Mouse (Mus musculus): ENCODE measurements around the gene Gm20843.
"Not testable (repeated sequence)": the region's sequence is repeated elsewhere in the genome, so short reads cannot be mapped to it uniquely, and the experiment has no call there.

Gene Gm20843

DNA sequence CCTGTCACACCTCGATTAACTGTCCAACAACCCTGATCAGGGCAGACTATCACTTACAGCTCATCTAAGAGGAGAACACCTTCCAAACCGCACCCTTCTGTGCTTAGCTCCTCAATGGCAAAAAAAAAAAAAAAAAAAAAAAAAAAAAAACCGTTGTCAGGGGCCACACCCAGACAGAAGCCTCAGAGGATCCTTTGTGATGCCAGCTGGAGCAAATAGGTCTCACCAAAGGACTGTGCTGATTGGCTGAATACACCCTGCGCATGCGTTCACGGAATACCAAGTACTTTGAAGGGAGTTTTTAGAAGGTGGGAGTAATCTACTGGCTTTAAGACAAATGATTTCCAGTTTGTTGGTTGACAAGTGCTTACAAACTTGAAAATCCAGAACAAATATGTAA lies at the start of gene Gm20843:
Gm20843 (minus strand) TSS at position 101 of the 400 bp plus-strand sequence.
- not testable (repeated sequence) for DNase-seq (ENCODE audit: low spot score)

All from urinary bladder, postnatal 25 days (tissue).